1 mouse cellular context compared by ENCODE assay signal in the genomic region with DNA sequence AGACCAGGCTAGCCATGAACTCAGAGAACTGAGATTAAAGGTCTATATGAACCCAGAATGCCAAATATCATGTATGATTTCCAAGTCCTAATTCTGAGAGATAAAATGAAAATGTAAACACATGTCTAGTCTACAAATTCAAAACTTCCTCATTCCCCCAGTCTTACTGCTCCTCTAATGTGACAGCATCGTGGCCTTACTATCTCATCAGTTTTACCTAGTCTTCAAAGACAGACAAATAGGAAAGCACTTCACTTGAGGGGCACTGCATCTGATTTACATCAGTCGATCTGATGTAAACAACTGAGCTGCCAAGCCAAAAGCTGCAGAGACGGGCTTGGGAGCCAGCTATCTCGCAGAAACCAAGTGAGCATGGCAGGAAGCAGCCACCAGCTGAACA.
A peak's percentile ranks its signal among the peaks of the same experiment; 100 is the strongest.
TF ChIP-seq lines count a peak whose summit lies in the region.

No protein-coding gene starts in this region.

TF ChIP-seq in MEL, 35 proteins besides CTCF, POLR2A, EP300 and RAD21:
- no peak for TF ChIP-seq RCOR1 (IDR thresholded peaks at IDR 0.05; ENCODE audit: low read depth, low read length)
- no peak for TF ChIP-seq GATA1 (IDR thresholded peaks at IDR 0.05; ENCODE audit: low read depth, low read length)
- no peak; the same call in 1 of the 2 replicates for TF ChIP-seq ELF1 (IDR thresholded peaks at IDR 0.05; ENCODE audit: low read depth, low read length)
- TF ChIP-seq SIN3A (IDR thresholded peaks at IDR 0.05; ENCODE audit: low read length) = peak; percentile 56
- peak; percentile 39; the same call in 1 of the 2 replicates for TF ChIP-seq MAX (IDR thresholded peaks at IDR 0.05; ENCODE audit: low read length)
- TF ChIP-seq ZNF384 (IDR thresholded peaks at IDR 0.05; ENCODE audit: low read depth, low read length) = no peak
- TF ChIP-seq TAL1 (IDR thresholded peaks at IDR 0.05; ENCODE audit: low read length) = no peak
- no peak for TF ChIP-seq CHD1 (IDR thresholded peaks at IDR 0.05; ENCODE audit: low read depth, low read length)
- no peak for TF ChIP-seq MEF2A (IDR thresholded peaks at IDR 0.05; ENCODE audit: extremely low read depth, insufficient replicate concordance, low read depth, low read length, poor library complexity, severe bottlenecking)
- no peak for TF ChIP-seq POLR2AphosphoS5 (IDR thresholded peaks at IDR 0.05; ENCODE audit: borderline replicate concordance, low read depth, low read length)
- TF ChIP-seq MYC (IDR thresholded peaks at IDR 0.05; ENCODE audit: low read depth, low read length) = no peak
- no peak for TF ChIP-seq KAT2A (conservative IDR thresholded peaks at IDR 0.05; ENCODE audit: low read depth, low read length)
- no peak for TF ChIP-seq USF1 (IDR thresholded peaks at IDR 0.05; ENCODE audit: low read depth, low read length)
- TF ChIP-seq NRF1 (IDR thresholded peaks at IDR 0.05; ENCODE audit: insufficient read depth, low read depth, low read length, poor library complexity, severe bottlenecking) = no peak
- TF ChIP-seq TBP (IDR thresholded peaks at IDR 0.05; ENCODE audit: low read depth, low read length) = no peak
- TF ChIP-seq BHLHE40 (IDR thresholded peaks at IDR 0.05; ENCODE audit: borderline replicate concordance, low read depth, low read length) = no peak
- no peak for TF ChIP-seq HCFC1 (IDR thresholded peaks at IDR 0.05; ENCODE audit: low read depth, low read length)
- no peak for TF ChIP-seq MYB (IDR thresholded peaks at IDR 0.05; ENCODE audit: low read depth, low read length)
- TF ChIP-seq MAZ (IDR thresholded peaks at IDR 0.05; ENCODE audit: low read depth, low read length) = no peak
- TF ChIP-seq USF2 (IDR thresholded peaks at IDR 0.05; ENCODE audit: borderline replicate concordance in 1 of 2, insufficient read depth in 1 of 2, low read depth in 1 of 2, low read length in 2 of 2) = no peak
- no peak for TF ChIP-seq JUND (IDR thresholded peaks at IDR 0.05; ENCODE audit: low read depth, low read length)
- no peak for TF ChIP-seq MAFK (IDR thresholded peaks at IDR 0.05; ENCODE audit: borderline replicate concordance, low read depth, low read length)
- no peak for TF ChIP-seq SMC3 (IDR thresholded peaks at IDR 0.05; ENCODE audit: low read depth, low read length)
- TF ChIP-seq E2F4 (IDR thresholded peaks at IDR 0.05; ENCODE audit: borderline replicate concordance, low read depth, low read length) = no peak
- TF ChIP-seq ETS1 (IDR thresholded peaks at IDR 0.05; ENCODE audit: low read depth, low read length) = 0 out of 2 replicates have a peak, but pooled peaks have one; percentile 21
- TF ChIP-seq MXI1 (IDR thresholded peaks at IDR 0.05; ENCODE audit: low read depth, low read length) = peak; percentile 59
- no peak for TF ChIP-seq POLR2AphosphoS2 (IDR thresholded peaks at IDR 0.05; ENCODE audit: low read length)
- TF ChIP-seq UBTF (IDR thresholded peaks at IDR 0.05; ENCODE audit: borderline replicate concordance, insufficient read depth, low read depth, low read length) = no peak
- no peak for TF ChIP-seq ZKSCAN1 (IDR thresholded peaks at IDR 0.05; ENCODE audit: low read depth, low read length)
- no peak for TF ChIP-seq TCF12 (IDR thresholded peaks at IDR 0.05; ENCODE audit: low read depth, low read length)
- no peak for TF ChIP-seq GABPA (IDR thresholded peaks at IDR 0.05; ENCODE audit: low read depth, low read length)
